Mouse (Mus musculus): ENCODE measurements at regions not wholly inside any gene's neighbourhood (a gene's known extent, or its start where the extent isn't known, plus 50 kb on each side); places are given as distances from the start of the nearest gene placed in this dataset.
"Not testable (repeated sequence)": the region's sequence is repeated elsewhere in the genome, so short reads cannot be mapped to it uniquely, and the experiment has no call there.

DNA sequence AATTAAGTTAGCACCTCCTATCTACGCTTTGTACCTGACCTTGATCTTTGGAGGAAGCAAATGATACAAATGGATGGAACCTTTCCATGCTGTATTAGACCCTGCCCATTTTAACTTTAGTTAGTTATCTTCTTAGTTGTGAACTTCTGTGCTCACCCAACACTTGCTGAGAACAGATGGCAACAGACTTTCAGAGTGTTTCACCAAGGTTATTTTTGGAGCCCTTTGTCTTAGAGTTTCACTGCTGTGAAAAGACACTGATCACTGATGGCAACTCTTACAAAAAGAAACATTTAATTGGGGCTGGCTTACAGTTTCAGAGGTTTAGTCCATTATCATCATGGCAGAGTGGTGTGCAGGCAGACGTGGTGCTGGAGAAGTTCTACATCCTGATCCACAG, 88.8 kb upstream of the Zfp746 start:
- no peak for DNase-seq (ENCODE audit: low read depth, low spot score)

DNA sequence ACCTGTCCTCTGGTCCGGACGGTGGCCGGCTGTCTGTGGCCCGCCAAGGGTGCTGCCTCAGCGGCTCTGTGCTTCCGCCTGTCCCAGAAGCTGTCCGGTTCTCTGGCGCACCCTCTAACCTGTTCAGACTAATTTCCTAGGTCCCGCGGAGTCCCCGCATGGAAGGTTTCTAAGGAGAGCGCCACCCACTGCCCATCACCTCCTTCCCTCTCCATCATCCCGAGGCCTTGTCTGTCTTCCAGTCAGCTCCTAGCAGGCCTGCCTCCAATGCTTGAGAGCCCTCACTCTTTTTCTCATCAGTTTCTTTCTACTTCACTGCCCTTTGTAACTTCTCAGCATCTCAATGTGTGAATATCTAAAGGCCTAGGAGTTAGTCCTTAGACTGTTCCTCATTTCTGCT, 86.4 kb upstream of the Zfp746 start:
- DNase-seq (ENCODE audit: low read depth, low spot score) = not testable (repeated sequence)

GRCm38 (mm10) chr6:48136851-48137250, 50.5 kb upstream of the Zfp746 start:
- peak; percentile 31 for DNase-seq (ENCODE audit: low read depth, low spot score)

Measured in A20 (cell line).